Mouse (Mus musculus): ENCODE data around the gene Kcnb1.

Kcnb1 gene

DNA sequence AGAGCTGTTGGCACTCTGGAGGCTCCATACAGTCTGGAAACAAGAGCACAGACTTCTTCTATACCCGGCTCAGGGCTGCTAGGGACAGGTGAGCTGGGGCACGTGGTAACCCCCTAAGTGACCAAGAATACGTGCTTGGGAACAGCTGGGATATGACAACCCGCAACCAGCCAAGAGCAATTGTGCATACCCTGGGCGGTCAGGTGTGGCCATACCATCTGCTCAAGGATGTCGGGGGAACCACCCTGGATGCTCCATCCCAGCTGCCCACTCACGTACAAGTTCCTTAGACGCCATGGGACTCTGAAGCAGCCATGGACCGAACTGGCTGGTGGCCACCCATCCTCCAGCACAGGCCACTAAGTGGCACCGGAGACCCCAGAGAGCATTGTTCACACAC lies 26.8 kb downstream of the Kcnb1 start:
- DNase-seq (ENCODE audit: inconsistent ontology term), result no peak

GRCm38 (mm10) chr2:167162516-167163021 lies 27.4 kb downstream of the Kcnb1 start:
- DNase-seq (ENCODE audit: inconsistent ontology term), result peak; percentile 96

- no peak for DNase-seq (ENCODE audit: inconsistent ontology term)
These were observed 30.2 kb downstream of the Kcnb1 start for GRCm38 (mm10) chr2:167159721-167160120.

- DNase-seq (ENCODE audit: inconsistent ontology term), result no peak
These were observed 31.2 kb downstream of the Kcnb1 start for GRCm38 (mm10) chr2:167158780-167159179.

- DNase-seq (ENCODE audit: inconsistent ontology term), result no peak
These were observed 33.7 kb downstream of the Kcnb1 start for GRCm38 (mm10) chr2:167156118-167156715.

GRCm38 (mm10) chr2:167155541-167155973 lies 34.4 kb downstream of the Kcnb1 start:
- DNase-seq (ENCODE audit: inconsistent ontology term), result peak; percentile 7

DNA sequence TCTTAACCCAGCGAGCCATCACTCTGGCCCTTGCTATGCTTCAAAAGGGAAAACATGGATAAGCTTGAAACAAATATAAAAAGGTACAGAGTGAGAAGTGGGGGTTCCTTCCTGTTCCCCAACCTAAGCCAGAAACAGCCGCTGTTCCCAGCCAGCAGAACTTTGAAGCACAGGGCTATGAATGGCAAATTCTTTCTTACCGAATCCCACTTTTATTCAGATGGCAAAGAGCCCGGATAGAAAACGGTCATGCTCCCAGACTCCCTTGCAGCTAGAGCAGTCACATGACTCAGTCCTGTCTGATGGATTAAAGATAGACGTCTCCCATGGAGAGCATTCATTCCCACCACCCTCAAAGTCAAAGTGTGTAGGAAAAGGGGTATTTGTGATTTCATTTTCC lies 39.1 kb downstream of the Kcnb1 start:
- DNase-seq (ENCODE audit: inconsistent ontology term), result no peak

- DNase-seq (ENCODE audit: inconsistent ontology term), result no peak
These were observed 39.8 kb downstream of the Kcnb1 start for GRCm38 (mm10) chr2:167150135-167150534.

DNA sequence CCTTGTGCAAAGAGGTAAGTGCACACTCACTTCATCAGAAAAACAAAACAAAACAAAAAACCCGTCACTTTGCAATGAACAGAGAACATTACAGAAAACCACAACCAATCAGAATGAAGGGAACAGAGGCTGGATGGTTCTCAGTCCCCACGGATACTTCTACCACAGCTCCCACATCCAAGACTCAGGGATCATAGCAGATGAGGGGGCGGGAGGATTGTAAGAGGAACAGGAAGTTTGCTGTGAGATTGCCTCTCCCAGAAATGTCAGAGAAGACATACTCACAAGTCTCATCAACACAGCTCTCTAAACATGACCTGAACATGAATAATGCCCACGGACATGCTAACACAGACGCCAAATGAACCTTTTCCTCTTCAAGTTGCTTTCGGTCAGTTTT lies 40.9 kb downstream of the Kcnb1 start:
- DNase-seq (ENCODE audit: inconsistent ontology term), result no peak

GRCm38 (mm10) chr2:167147708-167148107 lies 42.2 kb downstream of the Kcnb1 start:
- DNase-seq (ENCODE audit: inconsistent ontology term), result no peak

- DNase-seq (ENCODE audit: inconsistent ontology term), result no peak
These were observed 44.1 kb downstream of the Kcnb1 start for GRCm38 (mm10) chr2:167145904-167146303.

DNA sequence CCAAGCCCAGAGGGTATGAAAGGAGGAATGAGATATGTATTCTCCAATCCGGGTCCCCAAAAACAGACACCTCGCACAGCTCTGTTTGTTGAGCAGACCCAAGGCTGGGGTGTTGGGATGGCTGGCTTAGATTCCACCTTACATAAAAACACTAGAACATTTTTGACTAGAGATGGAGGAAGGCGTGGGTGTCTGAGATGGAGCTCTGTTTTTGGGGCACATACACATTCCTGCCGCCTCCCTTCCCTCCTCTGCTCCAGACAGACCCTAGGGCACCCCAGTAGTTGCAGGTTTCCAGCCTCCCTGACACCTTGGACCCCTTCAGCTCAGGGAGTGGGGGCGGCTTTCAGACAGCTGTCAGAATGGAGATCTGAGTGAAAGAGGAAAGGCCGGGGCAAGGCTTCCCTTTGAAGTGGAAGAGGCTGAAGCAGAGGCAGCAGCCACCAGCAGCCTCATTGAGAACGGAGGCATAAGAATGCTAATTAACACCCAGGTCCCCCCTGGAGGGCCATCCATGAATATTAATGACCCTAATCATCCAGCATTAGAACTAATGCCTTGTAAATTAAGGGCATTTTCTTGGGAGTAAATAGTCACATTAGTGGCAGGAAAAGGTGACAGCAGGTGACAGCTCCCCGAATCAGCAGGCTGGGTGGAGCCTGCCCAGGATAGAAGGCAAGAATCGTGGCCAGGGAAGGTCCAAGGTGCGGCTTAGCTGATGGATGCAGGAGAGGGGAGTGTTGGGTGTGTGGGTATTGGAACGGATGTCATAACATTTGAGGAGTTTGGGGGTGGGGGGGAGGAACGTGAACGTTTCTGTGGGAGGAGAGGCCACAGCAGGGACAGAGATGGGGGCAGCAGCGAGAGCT lies 45.3 kb downstream of the Kcnb1 start:
- no peak for DNase-seq (ENCODE audit: inconsistent ontology term)

- DNase-seq (ENCODE audit: inconsistent ontology term), result peak; percentile 35
These were observed 46.0 kb downstream of the Kcnb1 start for GRCm38 (mm10) chr2:167143914-167144313.

GRCm38 (mm10) chr2:167142282-167142681 lies 47.7 kb downstream of the Kcnb1 start:
- no peak for DNase-seq (ENCODE audit: inconsistent ontology term)

- DNase-seq (ENCODE audit: inconsistent ontology term), result no peak
These were observed 48.1 kb downstream of the Kcnb1 start for GRCm38 (mm10) chr2:167141810-167142209.

DNA sequence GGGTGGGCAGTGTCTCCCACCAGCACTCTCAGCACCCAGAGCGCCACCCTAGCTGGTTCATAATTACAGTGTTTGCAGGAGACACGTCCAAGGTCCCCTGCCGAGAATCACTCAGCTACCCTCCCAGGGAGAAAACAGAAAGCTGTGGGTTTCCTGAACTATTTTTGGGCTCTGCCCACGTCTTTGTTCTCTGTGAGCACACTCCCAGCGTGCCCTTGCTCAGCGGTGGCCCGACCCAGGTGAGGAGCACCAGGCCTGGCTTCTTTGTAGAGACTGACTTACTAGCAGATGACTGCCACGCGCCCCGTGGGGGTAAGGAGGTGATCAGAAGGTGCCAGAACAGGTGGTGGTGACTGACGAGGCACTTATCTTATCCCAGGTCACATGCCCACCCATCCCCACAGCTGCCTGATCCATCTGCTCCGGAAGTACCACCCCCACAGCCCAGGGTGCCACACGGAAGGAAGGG lies 50.1 kb downstream of the Kcnb1 start:
- DNase-seq (ENCODE audit: inconsistent ontology term), result no peak

DNA sequence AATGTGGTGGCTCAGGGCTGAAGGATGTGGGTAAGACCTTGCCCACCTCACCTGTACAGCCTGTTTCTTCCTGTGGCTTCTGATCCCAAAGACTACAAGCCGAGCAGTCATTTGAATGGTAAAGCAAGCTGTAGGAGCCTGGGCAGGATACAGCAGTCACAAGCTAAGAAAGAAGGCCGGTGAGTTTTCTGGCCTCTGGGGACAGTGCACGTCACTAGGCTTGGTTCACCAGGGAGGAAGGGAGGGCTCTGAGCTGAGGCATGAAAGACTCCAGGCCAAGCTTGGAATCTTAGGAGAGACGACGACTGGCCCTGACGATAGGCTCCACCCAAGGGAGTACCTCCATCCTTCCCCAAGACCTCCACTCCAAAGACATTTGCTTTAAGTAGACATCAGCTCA lies 51.3 kb downstream of the Kcnb1 start:
- DNase-seq (ENCODE audit: inconsistent ontology term), result no peak

GRCm38 (mm10) chr2:167136909-167137308 lies 53.0 kb downstream of the Kcnb1 start:
- DNase-seq (ENCODE audit: inconsistent ontology term), result peak; percentile 62

- DNase-seq (ENCODE audit: inconsistent ontology term), result no peak
These were observed 57.9 kb downstream of the Kcnb1 start for GRCm38 (mm10) chr2:167132041-167132440.

DNA sequence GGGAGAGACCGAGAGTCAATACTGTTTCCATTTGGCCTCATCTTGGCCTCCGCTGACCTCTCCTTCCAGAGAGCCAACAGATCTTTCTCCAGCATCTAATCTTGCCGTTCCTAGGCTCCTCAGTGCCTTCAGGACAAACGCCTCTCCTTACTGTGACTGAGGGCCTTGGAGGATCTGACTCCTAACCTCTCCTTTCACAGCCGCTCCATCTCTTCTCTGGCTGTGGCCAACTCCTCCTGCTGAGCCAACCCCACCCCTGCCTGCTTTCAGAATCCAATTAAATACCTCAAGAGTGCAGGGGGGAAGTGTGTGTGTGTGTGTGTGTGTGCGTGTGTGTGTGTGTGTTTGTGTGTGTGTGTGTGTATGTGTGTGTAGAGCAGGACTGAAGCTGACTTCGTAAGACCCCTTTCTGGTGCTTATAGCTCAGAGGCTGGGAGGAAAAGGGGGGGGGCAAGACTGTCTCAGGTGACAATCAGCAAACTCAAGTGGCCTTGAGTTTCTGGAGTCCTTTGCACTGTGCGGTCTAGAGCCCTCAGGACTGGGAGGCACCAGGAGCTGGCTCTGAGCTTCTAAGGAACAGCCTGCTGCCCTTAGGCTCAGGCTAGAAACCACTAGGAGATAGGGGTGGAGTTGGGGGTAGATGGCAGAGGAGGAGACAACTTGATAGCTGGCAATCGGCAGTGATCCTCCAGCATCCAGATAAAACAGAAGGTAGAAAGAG lies 59.7 kb downstream of the Kcnb1 start:
- DNase-seq (ENCODE audit: inconsistent ontology term), result no peak

DNA sequence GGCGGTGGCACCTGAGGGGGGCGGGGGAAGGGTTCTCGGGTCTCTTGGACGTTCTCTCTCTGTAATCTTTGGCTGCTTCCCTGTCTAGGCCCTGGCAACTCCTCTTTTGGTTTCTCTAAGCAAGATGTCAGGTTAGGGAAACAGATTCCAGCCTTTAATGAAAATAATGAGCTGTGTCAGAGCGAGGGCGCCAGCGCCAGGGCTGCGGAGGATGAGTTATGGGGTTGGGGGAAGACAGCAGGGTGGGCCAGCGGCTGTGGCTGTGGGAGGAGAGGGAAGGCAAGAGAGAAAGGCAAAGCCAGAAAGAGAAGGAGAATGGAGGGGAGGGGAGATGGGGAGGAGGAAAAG lies 60.4 kb downstream of the Kcnb1 start:
- DNase-seq (ENCODE audit: inconsistent ontology term), result peak; percentile 34
